Mouse (Mus musculus) gastrocnemius, postnatal 36 days (tissue): ENCODE data around the gene Chpf2. TPM values are rescaled to one million over a fixed set of nuclear protein-coding genes. Genes with fewer than 3 reads are reported as not detected.

Source experiments
- DNase-seq, 2 experiments: peaks; one replicate each; pipeline ENCODE4 v3.0.0; 2022
- intact Hi-C: fragments of 180-260 bp; cut with DNase I; formaldehyde crosslinking; loops from one replicate; pipeline ENCODE4 v1.15.1; 2025
- microRNA-seq, 2 experiments: library from miRNA; unstranded; fragments of <30 nt; microRNA quantifications; one replicate each; pipeline ENCODE4 v1.2.0; 2021
- total RNA-seq, 2 experiments: library from RNA; stranded (reverse); gene quantifications; 2 replicates each; pipeline ENCODE4 v1.2.3; 2021

Gene Chpf2
- total RNA-seq, 2 experiments from 2014 or later, result 7.2 to 10.8 TPM

- DNase-seq, result no peak
- intact Hi-C loops, result no loop called here
Measured at GRCm38 (mm10) chr5:24629712-24630111, 43.2 kb downstream of the Chpf2 start.

GRCm38 (mm10) chr5:24635093-24635492, 48.6 kb downstream of the Chpf2 start:
- no peak for DNase-seq
- intact Hi-C loops, result no loop called here

- no peak for DNase-seq
- intact Hi-C loops, result no loop called here
Measured at GRCm38 (mm10) chr5:24635526-24636141, 49.1 kb downstream of the Chpf2 start.

GRCm38 (mm10) chr5:24636987-24637386, 50.4 kb downstream of the Chpf2 start:
- intact Hi-C loops, result no loop called here
- no peak for DNase-seq

GRCm38 (mm10) chr5:24638131-24638530, 51.6 kb downstream of the Chpf2 start:
- intact Hi-C loops, result no loop called here
- DNase-seq, result no peak

- no peak for DNase-seq
- intact Hi-C loops, result no loop called here
Measured at GRCm38 (mm10) chr5:24639081-24639480, 52.5 kb downstream of the Chpf2 start.

Small RNA genes lying within 50 kb of the gene (microRNA-seq; reads per million reads assigned to microRNA genes)
- 225 to 297 reads per million in 2 experiments for gene Mir671

Other genes starting within 250 kb of the Chpf2 start
- gene Kcnh2, start 235.1 kb upstream of the Chpf2 start, total RNA-seq, result 1 to 10 TPM; 2.2 to 2.6 TPM
- gene Nos3, start 221.9 kb upstream of the Chpf2 start, total RNA-seq, result 1 to 10 TPM; 4.9 to 5.4 TPM
- not detected for gene Atg9b, start 194.6 kb upstream of the Chpf2 start, total RNA-seq
- gene Abcb8, start 193.1 kb upstream of the Chpf2 start, total RNA-seq, result 10 to 100 TPM; 37.6 to 38.0 TPM
- under 1 TPM in 1 of 2 experiments, not detected in 1; 0.25 TPM for gene Asic3, start 173.3 kb upstream of the Chpf2 start, total RNA-seq
- 10 to 100 TPM; 11.3 to 12.0 TPM for gene Cdk5, start 163.2 kb upstream of the Chpf2 start, total RNA-seq
- gene Slc4a2, start 162.9 kb upstream of the Chpf2 start, total RNA-seq, result 10 to 100 TPM; 14.7 to 15.5 TPM
- gene Fastk, start 141.5 kb upstream of the Chpf2 start, total RNA-seq, result 100 to 1,000 TPM; 179 to 183 TPM
- gene Tmub1, start 138.9 kb upstream of the Chpf2 start, total RNA-seq, result 10 to 100 TPM; 14.9 to 15.8 TPM
- 10 to 100 TPM; 59.6 to 63.2 TPM for gene Agap3, start 134.6 kb upstream of the Chpf2 start, total RNA-seq
- gene Gbx1, start 59.5 kb upstream of the Chpf2 start, total RNA-seq, result not detected
- 10 to 100 TPM; 72.9 to 76.9 TPM for gene Asb10, start 45.8 kb upstream of the Chpf2 start, total RNA-seq
- not detected for gene 4931409K22Rik, start 29.9 kb upstream of the Chpf2 start, total RNA-seq
- 100 to 1,000 TPM in 1 of 2 experiments, 10 to 100 TPM in 1; 94.7 to 104 TPM for gene Abcf2, start 9.3 kb upstream of the Chpf2 start, total RNA-seq
- gene Smarcd3, start 37.7 kb downstream of the Chpf2 start, total RNA-seq, result 100 to 1,000 TPM; 167 to 178 TPM
- 10 to 100 TPM; 23.1 to 29.0 TPM for gene Nub1, start 98.8 kb downstream of the Chpf2 start, total RNA-seq
- gene Wdr86, start 144.0 kb downstream of the Chpf2 start, total RNA-seq, result not detected
- 1 to 10 TPM in 1 of 2 experiments, not detected in 1; 3.2 TPM for gene Crygn, start 171.3 kb downstream of the Chpf2 start, total RNA-seq